Mouse (Mus musculus): ENCODE measurements around the gene Scaf8.

DNA sequence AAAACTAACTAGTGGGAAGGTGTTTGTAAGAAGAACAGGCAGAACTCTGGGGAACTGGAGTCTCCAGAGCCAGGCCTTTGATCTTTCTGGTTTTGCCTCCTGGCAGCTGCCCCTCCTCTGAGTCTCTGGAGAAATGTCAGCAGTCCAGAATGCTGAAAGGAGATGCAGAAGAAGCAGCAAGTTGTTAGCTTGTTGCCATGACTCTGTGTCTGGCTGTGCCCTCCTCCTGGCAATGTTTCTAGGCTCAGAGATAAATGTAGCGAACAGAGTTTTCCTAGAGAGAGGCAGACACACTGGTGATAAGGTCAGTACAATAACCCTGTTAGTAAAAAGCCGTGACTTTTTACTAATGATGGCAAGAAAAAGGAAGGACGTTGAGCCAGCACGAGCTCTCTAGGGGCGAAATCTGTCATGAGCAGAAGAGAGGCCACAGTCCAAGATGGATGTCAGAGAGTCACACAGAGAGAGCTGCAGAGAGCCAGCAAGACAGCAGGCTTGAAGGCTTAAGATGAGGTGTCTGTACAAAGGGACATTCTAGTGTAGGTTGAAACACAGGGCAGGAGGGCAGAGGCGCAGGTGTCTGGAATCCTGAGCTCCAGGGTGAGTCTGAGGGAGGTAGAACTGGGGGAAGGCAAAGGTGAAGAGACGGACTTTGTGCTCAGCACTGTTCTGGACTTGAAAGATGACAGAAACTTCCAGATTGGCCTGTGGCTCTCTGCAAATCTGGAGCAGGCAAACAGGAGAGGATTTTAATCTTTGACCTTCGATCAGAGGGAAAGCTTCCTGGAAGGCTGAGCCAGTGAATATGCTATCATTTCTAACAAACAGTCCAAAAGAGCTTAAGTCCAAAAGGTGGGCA lies 130.3 kb downstream of the Scaf8 start:
- TF ChIP-seq JUND (conservative IDR thresholded peaks at IDR 0.05; ENCODE audit: low read depth, low read length) (no peak), POLR2A (IDR thresholded peaks at IDR 0.05; ENCODE audit: low read depth, low read length) (no peak), ELF1 (IDR thresholded peaks at IDR 0.05; ENCODE audit: low read depth, low read length) (no peak), ZKSCAN1 (IDR thresholded peaks at IDR 0.05; ENCODE audit: borderline replicate concordance, low read depth, low read length) (no peak), UBTF (IDR thresholded peaks at IDR 0.05; ENCODE audit: low read depth, low read length) (no peak), MXI1 (IDR thresholded peaks at IDR 0.05; ENCODE audit: low read depth, low read length) (no peak), MYC (IDR thresholded peaks at IDR 0.05; ENCODE audit: low read depth, low read length) (no peak), ZNF384 (IDR thresholded peaks at IDR 0.05; ENCODE audit: low read depth, low read length) (no peak)
